ENCODE assay signal across 26 mouse cellular contexts in the genomic region with DNA sequence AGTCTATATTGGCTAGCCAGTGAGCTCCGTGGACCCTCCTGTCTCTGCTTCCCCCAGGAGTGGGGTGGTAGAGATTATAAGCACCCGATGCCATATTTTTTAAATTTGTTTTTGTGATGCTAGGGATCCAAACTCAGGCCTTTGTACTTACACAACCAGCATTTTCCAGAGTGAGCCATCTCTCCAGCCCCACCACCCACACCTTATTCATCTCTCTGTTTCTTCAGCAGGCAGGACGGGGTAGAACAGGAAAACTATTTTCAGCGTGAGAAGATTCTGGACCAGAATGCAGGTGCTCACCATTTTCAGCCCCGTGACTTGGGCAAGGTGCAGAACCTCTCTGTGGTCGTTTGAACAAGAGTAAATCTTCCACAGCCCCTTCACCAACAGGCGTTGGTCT. TPM values are rescaled to one million over a fixed set of nuclear protein-coding genes. Genes with fewer than 3 reads are reported as not detected.
"Had no signal": no experiment of that assay in that cellular context is flagged by ENCODE, and none has a peak within 500 bp of the region (broad histone marks: within the 10 kb centered on the region; RNA-seq: fewer than 3 reads in every experiment).

No protein-coding gene starts in this region.

- H3K4me1 ChIP-seq: heart, embryonic 10.5 days; heart, embryonic 12.5 days; hindbrain, embryonic 10.5 days; hindbrain, embryonic 12.5 days; intestine, embryonic 15.5 days; limb, embryonic 10.5 days; limb, embryonic 12.5 days; liver, embryonic 13.5 days had no signal

- H3K27ac ChIP-seq: gastrocnemius, adult 2 months; heart, embryonic 10.5 days; hindbrain, embryonic 10.5 days; hindbrain, embryonic 12.5 days; hindbrain, embryonic 14.5 days; intestine, embryonic 15.5 days; limb, embryonic 10.5 days; limb, embryonic 12.5 days; liver, embryonic 13.5 days had no signal

- H3K4me3 ChIP-seq: gastrocnemius, adult 2 months; heart, embryonic 10.5 days; heart, embryonic 12.5 days; hindbrain, embryonic 10.5 days; hindbrain, embryonic 12.5 days; intestine, embryonic 15.5 days; layer of hippocampus, adult 2 months; limb, embryonic 10.5 days; limb, embryonic 12.5 days; liver, embryonic 13.5 days had no signal

- DNase-seq: gastrocnemius, adult 2 months; gastrocnemius, postnatal 10 days; gastrocnemius, postnatal 25 days; heart, adult 18-20 months; heart, postnatal 10 days; heart, postnatal 4 days; kidney, adult 18-20 months; kidney, adult 8-10 months; kidney, postnatal 10 days; kidney, postnatal 25 days; kidney, postnatal 4 days; liver; liver, embryonic 13.5 days had no signal

RNA-seq across cellular contexts. Expression of gene Ptpn5, which starts 34.2 kb away (rescaled TPM):
- total RNA-seq: gastrocnemius, adult 2 months; gastrocnemius, postnatal 25 days; gastrocnemius, postnatal 4 days; granulocyte monocyte progenitor cell, adult 5-6 weeks; heart, adult 18-20 months; heart, adult 8-10 months; heart, postnatal 10 days; heart, postnatal 25 days; heart, postnatal 4 days had no signal
